Mouse (Mus musculus) naive thymus-derived CD4-positive, alpha-beta T cell, adult 5 months (primary cell): ENCODE results near the gene Camk2g. TPM values are rescaled to one million over a fixed set of nuclear protein-coding genes. Genes with fewer than 3 reads are reported as not detected.

Experiments used
- polyA plus RNA-seq: library from polyadenylated mRNA; unstranded; fragments of 100-300 nt; shearing (Covaris generic); gene quantifications from one replicate; pipeline ENCODE4 v1.2.1, GENCODE M21; 2017

Gene Camk2g
- polyA plus RNA-seq = 7.2 TPM

GRCm38 (mm10) chr14:20793758-20794531, at the start of gene Camk2g:
TSS of gene Camk2g (minus strand) at chr14:20794088.

GRCm38 (mm10) chr14:20836171-20836904, 42.5 kb upstream of the Camk2g start, which contains the start of gene Plau:
TSS of gene Plau (plus strand) at chr14:20836660.

GRCm38 (mm10) chr14:20733952-20734774, 59.7 kb downstream of the Camk2g start, which contains the start of gene Ndst2:
TSS of gene Ndst2 (minus strand) at chr14:20734562.

GRCm38 (mm10) chr14:20707201-20708190, 86.4 kb downstream of the Camk2g start, which contains the start of gene Zswim8:
TSS of gene Zswim8 (plus strand) at chr14:20707552.

GRCm38 (mm10) chr14:20702741-20703381, 91.0 kb downstream of the Camk2g start, which contains the start of gene Chchd1:
TSS of gene Chchd1 (plus strand) at chr14:20703006.

GRCm38 (mm10) chr14:20694884-20695760, 98.8 kb downstream of the Camk2g start, which contains the start of gene Fut11:
TSS of gene Fut11 (plus strand) at chr14:20694968.

Other genes starting within 250 kb of the Camk2g start
- gene Ppp3cb, start 247.5 kb downstream of the Camk2g start, polyA plus RNA-seq = 26.4 TPM
- gene Usp54, start 153.0 kb downstream of the Camk2g start, polyA plus RNA-seq = 1.7 TPM
- gene Myoz1, start 137.5 kb downstream of the Camk2g start, polyA plus RNA-seq = 0.60 TPM
- not detected for gene Synpo2l, start 125.7 kb downstream of the Camk2g start, polyA plus RNA-seq
- 255 TPM for gene Sec24c, start 119.8 kb downstream of the Camk2g start, polyA plus RNA-seq
- 8.6 TPM for gene Fut11, start 99.1 kb downstream of the Camk2g start, polyA plus RNA-seq
- 72.9 TPM for gene Chchd1, start 91.1 kb downstream of the Camk2g start, polyA plus RNA-seq
- gene Zswim8, start 86.5 kb downstream of the Camk2g start, polyA plus RNA-seq = 55.9 TPM
- 30.0 TPM for gene Ndst2, start 59.5 kb downstream of the Camk2g start, polyA plus RNA-seq
- not detected for gene Plau, start 42.6 kb upstream of the Camk2g start, polyA plus RNA-seq
- 4.4 TPM for gene Vcl, start 135.3 kb upstream of the Camk2g start, polyA plus RNA-seq